Mouse (Mus musculus) inflammation-experienced regulatory T-cells (primary cell): Measurements from ENCODE around the gene Majin. TPM values are rescaled to one million over a fixed set of nuclear protein-coding genes. Genes with fewer than 3 reads are reported as not detected.

Experiments used
- polyA plus RNA-seq, 2 experiments: library from polyadenylated mRNA; unstranded; fragments of 100-300 nt; shearing (Covaris generic); gene quantifications; one replicate each; pipeline ENCODE4 v1.2.1; 2017

Gene Majin
- 1 to 10 TPM in 1 of 2 experiments, not detected in 1; 1.2 TPM for polyA plus RNA-seq

GRCm38 (mm10) chr19:6184131-6184530 lies at the start of gene Majin:
TSS of gene Majin (plus strand) at chr19:6184388.

GRCm38 (mm10) chr19:6140678-6141393 lies 43.4 kb upstream of the Majin start, which contains the start of gene Batf2:
TSS of gene Batf2 (plus strand) at chr19:6140983.

GRCm38 (mm10) chr19:6141394-6141749 lies 42.8 kb upstream of the Majin start, which contains the start of gene Arl2:
TSS of gene Arl2 (minus strand) at chr19:6141548.

GRCm38 (mm10) chr19:6226135-6226534 lies 41.9 kb downstream of the Majin start, which contains the start of gene Gpha2:
TSS of gene Gpha2 (plus strand) at chr19:6226380.

GRCm38 (mm10) chr19:6235084-6236052 lies 51.2 kb downstream of the Majin start, which contains the start of gene Ppp2r5b:
TSS of gene Ppp2r5b (minus strand) at chr19:6235872.

DNA sequence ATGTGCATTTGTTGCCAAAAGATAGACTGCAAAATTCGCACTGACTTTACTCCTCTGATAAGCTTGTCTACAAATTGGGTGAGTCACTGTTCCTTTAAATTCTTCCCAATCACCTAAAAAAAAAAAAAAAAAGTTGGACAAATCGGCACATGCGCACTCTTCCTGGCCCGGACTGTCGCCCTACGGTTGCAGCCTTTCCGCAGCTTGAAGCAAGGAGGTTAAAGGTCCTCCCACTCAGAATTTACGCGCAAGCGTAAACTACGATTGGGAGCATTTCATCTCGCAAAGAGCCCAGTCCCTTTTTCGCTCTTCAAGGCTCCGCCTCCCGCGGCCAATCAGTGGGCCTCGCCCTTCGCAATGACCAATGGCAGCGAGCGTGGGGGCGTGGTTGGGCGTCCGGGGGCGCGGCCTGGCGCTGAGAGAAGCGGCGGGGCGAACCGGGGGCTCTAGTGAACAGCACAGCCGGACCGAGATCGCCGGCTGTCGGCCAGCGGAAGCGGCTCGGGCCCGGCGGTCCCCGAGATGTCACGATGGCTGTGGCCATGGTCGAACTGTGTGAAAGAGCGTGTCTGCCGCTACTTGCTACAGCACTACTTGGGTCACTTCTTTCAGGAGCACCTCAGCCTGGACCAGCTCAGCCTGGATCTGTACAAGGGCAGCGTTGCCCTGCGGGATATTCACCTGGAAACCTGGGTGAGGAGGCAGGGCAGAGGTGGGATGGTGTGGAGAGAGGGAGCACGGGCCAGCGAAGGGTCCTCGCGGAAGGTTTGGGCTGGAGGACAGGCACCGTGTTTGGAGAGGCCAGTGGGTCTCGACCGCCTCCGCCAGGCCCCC lies 57.3 kb downstream of the Majin start, which contains the start of gene Atg2a:
Atg2a (plus strand) TSS at position 395 of the 834 bp plus-strand sequence.

Other genes starting within 250 kb of the Majin start
- gene Pola2, start 220.2 kb upstream of the Majin start, polyA plus RNA-seq: 10 to 100 TPM; 37.4 to 48.6 TPM
- under 1 TPM in 1 of 2 experiments, not detected in 1; 0.89 TPM for gene Slc22a20, start 198.2 kb upstream of the Majin start, polyA plus RNA-seq
- 10 to 100 TPM; 64.1 to 70.3 TPM for gene Capn1, start 168.5 kb upstream of the Majin start, polyA plus RNA-seq
- gene Syvn1, start 137.8 kb upstream of the Majin start, polyA plus RNA-seq: 10 to 100 TPM; 48.2 to 68.1 TPM
- 10 to 100 TPM; 37.1 to 49.2 TPM for gene Mrpl49, start 126.6 kb upstream of the Majin start, polyA plus RNA-seq
- 100 to 1,000 TPM; 732 to 759 TPM for gene Fau, start 126.5 kb upstream of the Majin start, polyA plus RNA-seq
- 10 to 100 TPM; 35.7 to 43.9 TPM for gene Znhit2, start 123.2 kb upstream of the Majin start, polyA plus RNA-seq
- gene Tm7sf2, start 116.0 kb upstream of the Majin start, polyA plus RNA-seq: 10 to 100 TPM; 14.2 to 15.2 TPM
- gene Vps51, start 107.2 kb upstream of the Majin start, polyA plus RNA-seq: 100 to 1,000 TPM in 1 of 2 experiments, 10 to 100 TPM in 1; 79.1 to 114 TPM
- gene Tmem262, start 104.4 kb upstream of the Majin start, polyA plus RNA-seq: 1 to 10 TPM in 1 of 2 experiments, not detected in 1; 2.5 TPM
- under 1 TPM; 0.68 to 0.80 TPM for gene Gm28374, start 102.1 kb upstream of the Majin start, polyA plus RNA-seq
- gene Zfpl1, start 99.4 kb upstream of the Majin start, polyA plus RNA-seq: 10 to 100 TPM; 47.3 to 48.0 TPM
- gene Cdca5, start 99.4 kb upstream of the Majin start, polyA plus RNA-seq: 1 to 10 TPM in 1 of 2 experiments, not detected in 1; 1.9 TPM
- gene AC131692.1, start 90.0 kb upstream of the Majin start, polyA plus RNA-seq: 1 to 10 TPM in 1 of 2 experiments, not detected in 1; 1.3 TPM
- 1 to 10 TPM in 1 of 2 experiments, under 1 TPM in 1; 0.14 to 1.2 TPM for gene Naaladl1, start 78.6 kb upstream of the Majin start, polyA plus RNA-seq
- gene Sac3d1, start 65.7 kb upstream of the Majin start, polyA plus RNA-seq: 10 to 100 TPM; 17.7 to 37.8 TPM
- 10 to 100 TPM; 29.5 to 41.7 TPM for gene Snx15, start 56.1 kb upstream of the Majin start, polyA plus RNA-seq
- gene Batf2, start 43.4 kb upstream of the Majin start, polyA plus RNA-seq: not detected
- gene Arl2, start 42.8 kb upstream of the Majin start, polyA plus RNA-seq: 10 to 100 TPM; 18.3 to 30.3 TPM
- gene Gpha2, start 42.0 kb downstream of the Majin start, polyA plus RNA-seq: not detected
- 10 to 100 TPM; 21.9 to 26.7 TPM for gene Ppp2r5b, start 51.5 kb downstream of the Majin start, polyA plus RNA-seq
- gene Atg2a, start 57.3 kb downstream of the Majin start, polyA plus RNA-seq: 10 to 100 TPM; 23.5 to 31.5 TPM
- gene Ehd1, start 92.3 kb downstream of the Majin start, polyA plus RNA-seq: 10 to 100 TPM; 22.3 to 27.6 TPM
- under 1 TPM; 0.11 to 0.46 TPM for gene Cdc42bpg, start 122.1 kb downstream of the Majin start, polyA plus RNA-seq
- 10 to 100 TPM; 48.2 to 74.8 TPM for gene Men1, start 150.6 kb downstream of the Majin start, polyA plus RNA-seq
- gene Map4k2, start 156.7 kb downstream of the Majin start, polyA plus RNA-seq: 100 to 1,000 TPM; 153 to 184 TPM
- 100 to 1,000 TPM; 262 to 306 TPM for gene Sf1, start 179.3 kb downstream of the Majin start, polyA plus RNA-seq
- gene Pygm, start 200.0 kb downstream of the Majin start, polyA plus RNA-seq: 1 to 10 TPM; 3.0 to 3.4 TPM
- gene Rasgrp2, start 215.0 kb downstream of the Majin start, polyA plus RNA-seq: 100 to 1,000 TPM; 141 to 333 TPM
- gene Nrxn2, start 234.3 kb downstream of the Majin start, polyA plus RNA-seq: under 1 TPM; 0.28 to 0.58 TPM